Mouse (Mus musculus) gastrocnemius, adult 2 months (tissue): ENCODE data around the gene Tuba4a. TPM values are rescaled to one million over a fixed set of nuclear protein-coding genes. Genes with fewer than 3 reads are reported as not detected.
"Not testable (repeated sequence)": the region's sequence is repeated elsewhere in the genome, so short reads cannot be mapped to it uniquely, and the experiment has no call there.

Experiments used
- DNase-seq: peaks from one replicate; pipeline ENCODE4 v3.0.0; 2022
- H3K27ac ChIP-seq: fragments of 200-600 bp; 2 replicates; pipeline ENCODE4 v1.8.1; 2022; ENCODE audit warnings: mild to moderate bottlenecking
- H3K4me3 ChIP-seq: fragments of 200-600 bp; 2 replicates; pipeline ENCODE4 v1.8.1; 2022; ENCODE audit warnings: mild to moderate bottlenecking, moderate library complexity
- CTCF ChIP-seq: fragments of 200-600 bp; IDR thresholded peaks from 2 replicates; pipeline ENCODE4 v1.8.1; 2022; ENCODE audit warnings: antibody characterized with exemption, mild to moderate bottlenecking, moderate library complexity
- intact Hi-C: fragments of 180-260 bp; cut with DNase I; formaldehyde crosslinking; loops from one replicate; pipeline ENCODE4 v1.15.1; 2025
- total RNA-seq, 2 experiments: library from RNA; stranded (reverse); gene quantifications; 2 replicates each; pipeline ENCODE4 v1.2.3; 2021

Gene Tuba4a
- total RNA-seq, 2 experiments from 2014 or later, result 1,043 to 1,330 TPM

DNA sequence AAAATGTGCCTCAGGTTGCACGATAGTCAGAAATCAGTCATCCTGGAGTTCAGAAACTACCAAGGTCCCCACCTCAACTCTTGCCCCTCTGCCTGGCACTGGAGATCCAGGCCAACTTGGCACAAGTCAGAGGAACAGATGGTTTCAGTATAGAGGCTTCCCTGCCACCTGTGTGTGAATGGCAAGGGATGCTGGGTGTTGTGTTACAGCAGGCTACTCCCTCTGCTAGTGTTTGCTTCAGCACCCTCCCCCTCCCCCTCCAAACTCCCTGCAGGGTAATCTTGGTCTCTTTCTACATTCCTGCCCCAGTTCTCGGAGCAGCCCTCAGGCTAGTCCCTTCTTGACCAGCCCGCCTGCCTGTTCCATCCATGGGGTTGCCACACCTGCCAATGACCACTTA lies 30.8 kb upstream of the Tuba4a start:
- TF ChIP-seq CTCF, result no peak
- no peak for DNase-seq
- no peak overlapping the region for H3K4me3 ChIP-seq
- H3K27ac ChIP-seq, result no peak overlapping the region
- intact Hi-C loops, result loop anchor here (2.0 to 5.0 kb wide), 4 partner anchors 14 to 303 kb away; partner anchors contain the start of genes Dnajb2 and Dnpep

DNA sequence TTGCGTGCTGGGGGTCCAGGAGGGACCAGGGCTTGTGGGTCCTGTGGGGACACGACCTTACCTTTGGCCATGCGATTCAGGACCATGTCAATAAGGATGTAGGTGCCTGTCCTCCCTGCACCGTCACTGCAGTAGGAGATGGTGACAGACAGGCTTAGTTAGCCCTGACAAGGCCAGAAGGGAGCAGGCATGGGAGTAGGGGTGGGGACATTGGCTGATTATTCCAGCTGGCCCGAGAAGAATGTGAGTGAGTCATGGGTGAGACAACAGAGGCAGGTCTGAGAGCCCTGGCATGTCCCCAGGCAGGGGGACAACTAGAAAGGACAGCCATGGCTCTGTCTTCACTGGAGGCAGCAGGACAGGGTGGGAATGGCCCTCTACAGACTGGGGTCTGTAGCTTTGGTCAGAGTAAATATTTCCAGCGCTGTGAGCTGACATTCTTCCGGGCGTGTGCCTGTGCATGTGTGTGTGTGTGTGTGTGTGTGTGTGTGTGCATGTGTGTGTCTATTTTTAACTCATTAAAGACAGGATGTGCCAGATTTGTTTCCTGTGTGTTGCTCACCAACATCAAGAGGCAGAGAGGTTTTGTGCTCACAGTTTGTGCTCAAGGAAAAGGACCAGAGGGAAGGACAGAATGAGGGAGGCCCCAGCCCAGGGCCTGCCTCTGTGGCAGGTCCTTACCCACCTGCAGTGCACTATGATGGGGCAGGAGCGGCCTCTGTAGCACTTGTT lies 28.5 kb upstream of the Tuba4a start:
- Histone ChIP-seq H3K27ac (peak overlapping the region; percentile 83), H3K4me3 (peak overlapping the region; percentile 33)
- intact Hi-C loops, result no loop called here
- no peak for TF ChIP-seq CTCF
- DNase-seq, result peak; percentile 70

DNA sequence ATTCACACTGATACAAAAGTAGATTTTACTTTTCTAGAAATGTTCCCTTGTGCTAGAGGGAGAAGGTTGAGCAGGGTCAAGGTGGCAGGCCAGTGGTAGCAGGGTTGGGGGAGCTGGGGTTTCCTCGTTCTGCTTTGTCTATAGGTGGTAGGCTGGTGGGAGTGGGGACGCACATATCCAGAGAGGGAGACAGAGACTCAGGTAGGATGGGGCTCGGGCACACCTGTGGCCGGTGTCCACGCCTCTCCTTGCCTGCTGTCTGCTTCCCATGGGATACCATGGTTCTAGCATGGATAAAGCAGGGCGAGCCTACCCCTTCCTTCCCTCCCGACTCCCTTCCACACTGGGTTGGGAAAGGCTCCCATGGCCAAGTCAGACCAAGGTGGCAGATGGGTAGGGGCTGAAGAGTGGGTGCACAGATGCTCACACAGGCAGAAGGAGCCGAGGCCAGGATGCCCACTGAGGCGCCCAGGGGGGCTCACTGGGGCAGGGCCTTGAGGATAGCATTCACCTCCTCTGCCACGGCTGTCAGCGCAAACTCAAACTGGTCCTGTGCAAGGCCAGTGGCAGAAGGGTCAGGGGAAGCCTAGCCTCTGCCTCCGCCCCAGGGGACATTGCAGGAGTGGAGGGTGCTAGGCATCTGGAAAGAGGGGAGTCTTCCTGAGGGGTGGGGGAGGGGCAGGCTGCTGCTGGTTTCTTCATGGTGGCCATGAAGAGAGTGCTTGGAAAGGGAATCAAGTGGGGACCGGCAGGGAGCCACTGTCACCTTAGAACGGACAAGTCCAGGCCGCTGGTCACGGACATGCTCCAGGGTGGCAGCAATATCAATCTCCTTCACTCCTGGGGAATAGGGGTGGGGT lies 27.6 kb upstream of the Tuba4a start:
- peak; percentile 43 for DNase-seq
- Histone ChIP-seq H3K4me3 (peak overlapping the region; percentile 33), H3K27ac (peak overlapping the region; percentile 83)
- TF ChIP-seq CTCF, result no peak
- intact Hi-C loops, result no loop called here

DNA sequence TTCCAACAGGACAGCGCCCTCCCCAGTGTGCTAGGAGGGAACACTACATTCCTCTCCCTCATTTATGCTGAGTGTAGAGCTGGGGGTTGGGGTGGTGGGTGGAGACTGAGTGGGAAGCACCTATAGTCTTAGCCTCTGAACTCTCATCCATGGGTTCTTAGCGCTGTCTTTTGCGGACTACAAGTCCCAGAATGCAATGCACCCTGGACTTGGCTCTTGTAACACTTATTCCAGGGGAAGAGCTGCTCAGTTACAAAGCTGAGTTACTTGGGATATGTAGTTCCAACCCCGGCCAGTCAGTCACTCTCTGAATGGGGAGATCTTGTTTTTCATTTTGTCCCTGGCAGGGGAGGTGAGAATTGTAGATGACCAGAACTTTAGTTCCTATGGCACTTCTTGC lies 25.2 kb upstream of the Tuba4a start:
- DNase-seq, result peak; percentile 52
- Histone ChIP-seq H3K27ac (no peak overlapping the region), H3K4me3 (no peak overlapping the region)
- intact Hi-C loops, result no loop called here
- no peak for TF ChIP-seq CTCF

DNA sequence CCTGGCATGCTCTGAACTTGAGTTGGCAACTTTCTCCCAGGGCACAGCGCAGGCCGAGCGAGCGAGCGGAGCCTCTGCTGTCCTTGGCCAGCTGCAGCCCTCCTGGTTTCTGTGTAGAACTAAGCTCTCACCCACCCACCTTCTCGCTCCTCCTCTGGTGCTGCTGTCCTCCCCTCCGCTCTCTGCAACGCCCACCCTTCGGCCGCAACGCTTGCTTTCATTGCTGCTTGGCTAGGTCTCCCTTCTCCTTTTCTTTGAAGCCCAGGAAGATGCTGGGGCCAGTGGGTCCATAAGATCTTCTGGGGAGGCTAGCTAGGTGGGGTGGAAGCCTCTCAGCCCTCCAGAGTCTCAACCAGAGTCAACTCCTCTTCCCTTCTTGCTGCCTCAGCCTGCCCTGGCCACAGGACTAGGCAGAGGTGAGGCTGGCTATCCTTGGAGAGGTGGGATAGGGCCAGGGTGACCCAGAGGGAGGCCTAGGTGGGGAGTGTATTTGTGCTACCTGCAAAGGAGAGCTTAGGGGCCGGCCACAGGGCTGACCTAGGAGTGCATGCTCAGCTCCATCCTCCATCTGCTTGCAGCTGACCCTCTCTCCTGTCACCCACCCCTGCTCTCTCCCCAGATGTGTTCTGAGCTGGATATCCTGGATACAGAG lies 24.6 kb upstream of the Tuba4a start:
- H3K27ac ChIP-seq, result no peak overlapping the region
- H3K4me3 ChIP-seq, result no peak overlapping the region
- intact Hi-C loops, result no loop called here

DNA sequence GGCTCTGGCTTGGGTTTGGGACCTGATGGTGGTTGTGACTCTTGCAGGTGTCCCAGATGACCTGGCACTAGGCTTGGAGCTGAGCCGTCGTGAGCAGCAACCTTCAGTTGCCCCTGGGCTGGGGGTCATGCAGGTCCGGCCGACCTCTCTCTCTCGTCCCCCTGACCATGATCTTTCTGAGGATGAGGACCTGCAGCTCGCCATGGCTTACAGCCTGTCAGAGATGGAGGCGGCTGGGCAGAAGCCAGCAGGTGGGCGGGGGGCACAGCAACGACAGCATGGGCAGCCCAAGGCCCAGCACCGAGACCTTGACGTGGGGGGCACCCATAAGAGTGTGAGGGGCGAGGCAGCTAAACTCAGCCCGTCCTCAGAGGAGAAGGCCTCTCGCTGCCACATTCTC lies 23.7 kb upstream of the Tuba4a start:
- no peak overlapping the region for H3K27ac ChIP-seq
- intact Hi-C loops, result no loop called here
- no peak for TF ChIP-seq CTCF

More for the DNA sequence above, 24.6 kb upstream of the Tuba4a start:
- DNase-seq, result no peak
- no peak for TF ChIP-seq CTCF

DNA sequence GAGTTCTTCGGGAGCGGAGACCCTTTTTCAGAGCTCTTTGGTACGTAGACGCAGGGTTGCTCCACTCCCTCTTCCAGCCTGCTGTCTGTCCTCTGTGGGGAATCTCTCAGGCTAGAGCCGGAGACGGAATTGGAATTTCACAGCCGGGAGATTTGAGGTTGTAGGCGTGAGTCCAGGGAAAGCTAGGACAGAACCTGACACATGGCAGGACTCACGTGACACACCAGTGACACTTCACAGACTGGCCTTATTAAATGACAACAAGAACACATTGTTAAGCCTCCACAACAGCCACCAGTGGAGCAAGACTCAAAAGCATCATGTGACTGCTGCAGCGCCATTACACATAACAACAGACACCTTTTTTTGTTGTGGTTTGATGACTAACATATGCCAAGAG lies 19.9 kb upstream of the Tuba4a start:
- intact Hi-C loops, result no loop called here
- Histone ChIP-seq H3K27ac (peak overlapping the region; percentile 38), H3K4me3 (no peak overlapping the region)
- DNase-seq, result no peak
- no peak for TF ChIP-seq CTCF

More for the DNA sequence above, 23.7 kb upstream of the Tuba4a start:
- no peak for DNase-seq
- H3K4me3 ChIP-seq, result no peak overlapping the region

DNA sequence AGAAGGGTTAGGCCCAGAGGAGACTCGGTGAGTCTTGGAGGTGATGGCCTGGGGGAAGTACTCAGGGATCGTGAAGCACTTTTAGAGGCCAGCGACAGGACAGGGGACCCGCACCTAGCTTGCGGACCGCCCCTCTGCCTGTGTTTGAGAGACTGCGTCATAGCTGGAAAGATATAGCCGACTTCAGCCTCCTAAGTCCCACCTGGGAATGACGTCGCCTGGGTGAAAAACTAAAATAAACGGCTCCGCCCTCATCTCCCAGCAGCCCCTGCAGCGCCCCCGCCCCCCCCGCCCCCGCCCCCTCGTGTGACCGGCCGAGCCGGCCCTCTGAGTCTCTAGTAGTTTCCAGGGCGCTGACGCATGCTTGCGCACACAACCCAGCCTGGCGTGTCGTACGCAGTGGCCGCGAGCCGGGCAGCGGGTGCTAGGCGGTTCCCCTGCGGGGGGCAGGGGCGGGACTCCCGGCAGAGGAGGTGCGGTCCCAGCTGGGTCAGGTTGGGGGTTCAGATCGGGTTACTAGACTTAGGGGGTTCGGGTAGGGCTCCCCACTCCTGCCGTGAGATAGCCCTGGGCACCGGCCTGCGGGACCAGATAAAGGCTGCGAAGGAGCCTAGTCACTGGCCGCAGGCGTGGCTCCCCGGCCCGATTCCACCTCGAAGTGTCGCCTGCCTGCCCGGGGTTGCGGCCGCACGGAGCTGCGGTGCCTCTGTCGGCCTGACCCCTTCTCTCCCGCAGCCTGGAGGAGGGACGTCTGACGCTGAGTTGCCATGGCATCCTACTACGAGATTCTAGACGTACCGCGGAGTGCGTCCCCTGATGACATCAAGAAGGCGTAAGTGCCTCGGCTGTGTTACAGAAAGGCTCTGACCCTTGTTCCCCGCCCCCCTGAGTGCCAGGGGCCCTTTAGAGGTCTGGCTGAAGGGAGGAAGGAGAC lies 16.7 kb upstream of the Tuba4a start, which contains the start of gene Dnajb2:
TSS of gene Dnajb2 (plus strand) at position 290 of the 934 bp plus-strand sequence.
- intact Hi-C loops, result loop anchor here (2.0 kb wide), 2 partner anchors 14 to 18 kb away; partner anchors contain the start of gene Tuba4a
- H3K27ac ChIP-seq, result peak within 1 kb of the TSS; percentile 100
- peak; percentile 96 for DNase-seq
- TF ChIP-seq CTCF, result no peak
- H3K4me3 ChIP-seq, result peak within 1 kb of the TSS; percentile 98

DNA sequence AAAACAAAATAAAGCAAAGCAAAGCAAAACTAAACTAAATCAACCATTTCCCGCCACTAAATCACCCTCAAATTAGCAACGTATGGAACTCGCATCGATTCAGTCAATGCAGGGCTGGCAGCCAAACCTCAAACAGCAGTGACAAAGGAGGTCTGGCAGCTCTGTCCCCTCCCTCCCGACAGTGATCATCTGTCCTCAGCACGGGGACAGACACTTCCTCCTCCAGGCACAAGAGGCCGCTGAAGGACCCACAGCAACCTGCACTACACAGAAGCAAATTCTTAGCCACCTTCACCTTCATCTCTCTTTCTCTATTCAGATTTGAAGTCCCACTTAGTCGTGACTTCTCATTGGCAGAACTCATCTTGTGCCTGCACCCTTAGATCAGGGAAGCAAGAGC lies 14.9 kb upstream of the Tuba4a start:
- H3K4me3 ChIP-seq, result peak overlapping the region; percentile 39
- peak; percentile 85 for TF ChIP-seq CTCF
- peak; percentile 77 for DNase-seq
- peak overlapping the region; percentile 100 for H3K27ac ChIP-seq
- intact Hi-C loops, result no loop called here

DNA sequence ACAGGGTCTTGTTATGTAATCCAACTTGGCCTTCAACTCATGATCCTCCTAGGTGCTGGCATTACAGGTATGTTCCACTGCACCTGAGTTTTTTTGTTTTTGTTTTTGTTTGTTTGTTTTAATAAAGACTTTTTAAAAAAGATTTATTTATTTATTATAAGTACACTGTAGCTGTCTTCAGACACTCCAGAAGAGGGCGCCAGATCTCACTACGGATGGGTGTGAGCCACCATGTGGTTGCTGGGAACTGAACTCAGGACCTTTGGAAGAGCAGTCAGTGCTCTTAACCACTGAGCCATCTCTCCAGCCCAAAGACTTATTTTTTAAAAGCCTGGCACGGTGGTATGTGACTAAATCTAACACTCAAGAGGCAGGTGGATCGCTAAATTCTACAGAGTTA lies 12.8 kb upstream of the Tuba4a start:
- DNase-seq, intact Hi-C loops, H3K4me3 ChIP-seq, H3K27ac ChIP-seq: not testable (repeated sequence)
- peak; percentile 24; the same call in 1 of the 2 replicates for TF ChIP-seq CTCF

DNA sequence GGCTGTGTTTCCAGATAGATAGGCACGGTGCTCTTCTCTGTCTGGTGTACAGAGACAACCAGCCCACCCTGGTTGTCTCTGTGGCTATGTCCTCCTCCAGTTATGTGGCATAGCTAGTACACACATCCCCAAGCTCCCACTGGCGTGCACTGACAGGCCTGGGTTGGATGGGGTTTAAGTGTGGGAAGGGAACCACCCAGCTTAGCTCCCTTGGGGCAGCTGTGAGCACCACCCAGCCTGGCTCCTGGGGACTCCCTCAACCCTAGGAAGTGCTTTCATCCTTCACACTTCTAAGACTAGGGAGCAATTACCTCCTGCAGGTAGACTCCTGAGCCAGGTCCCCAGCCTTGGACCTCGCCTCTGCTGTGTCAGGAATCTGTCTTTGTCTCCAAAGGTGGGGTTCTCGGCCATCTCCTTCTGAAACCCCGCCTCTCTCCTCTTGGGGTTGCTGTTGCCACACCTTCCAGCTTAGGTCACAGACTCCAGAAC lies 12.0 kb upstream of the Tuba4a start, which contains the start of gene A630095N17Rik:
TSS of gene A630095N17Rik (minus strand) at position 439 of the 489 bp plus-strand sequence.
- intact Hi-C loops, result no loop called here
- DNase-seq, result no peak
- Histone ChIP-seq H3K4me3 (no peak within 1 kb of the TSS), H3K27ac (no peak within 1 kb of the TSS)
- TF ChIP-seq CTCF, result no peak
